Mouse (Mus musculus) limb, embryonic 13.5 days (tissue): ENCODE measurements around the gene Palm3. TPM values are rescaled to one million over a fixed set of nuclear protein-coding genes. Genes with fewer than 3 reads are reported as not detected.
A peak's percentile ranks its signal among the peaks of the same experiment; 100 is the strongest.

Source experiments
- ATAC-seq: fragments of 200-750 bp; cut with Nextera tagmentation; 2 replicates; pipeline ENCODE4 v1.8.0; 2017; ENCODE audit warnings: low read depth, moderate number of reproducible peaks, moderate TSS enrichment; ENCODE audit not compliant: low FRiP score
- H3K27ac ChIP-seq: fragments of 300-500 bp; sonication (generic); 2 replicates; pipeline ENCODE4 v1.5.1; 2015; ENCODE audit warnings: inconsistent platforms, mild to moderate bottlenecking, moderate library complexity
- H3K27me3 ChIP-seq: fragments of 300-500 bp; sonication (generic); 2 replicates; pipeline ENCODE4 v1.6.1; 2015; ENCODE audit warnings: mild to moderate bottlenecking, inconsistent platforms
- H3K36me3 ChIP-seq: fragments of 300-500 bp; sonication (generic); 2 replicates; pipeline ENCODE4 v1.6.1; 2015; ENCODE audit warnings: inconsistent platforms, mild to moderate bottlenecking, moderate library complexity
- H3K4me1 ChIP-seq: fragments of 300-500 bp; sonication (generic); 2 replicates; pipeline ENCODE4 v1.6.1; 2015; ENCODE audit warnings: inconsistent platforms
- H3K4me2 ChIP-seq: fragments of 300-500 bp; sonication (generic); replicated peaks from 2 replicates; pipeline ENCODE4 v1.6.1; 2015; ENCODE audit warnings: inconsistent platforms, mild to moderate bottlenecking, moderate library complexity
- H3K4me3 ChIP-seq: fragments of 300-500 bp; sonication (generic); 2 replicates; pipeline ENCODE4 v1.5.1; 2015; ENCODE audit warnings: moderate library complexity, mild to moderate bottlenecking, inconsistent platforms
- H3K9ac ChIP-seq: fragments of 300-500 bp; sonication (generic); 2 replicates; pipeline ENCODE4 v1.6.1; 2015; ENCODE audit warnings: mild to moderate bottlenecking, inconsistent platforms
- H3K9me3 ChIP-seq: fragments of 300-500 bp; sonication (generic); 2 replicates; pipeline ENCODE4 v1.6.1; 2016; ENCODE audit warnings: inconsistent platforms
- WGBS: fragments of 180-500 bp; shearing (Covaris S2); methylation state at CpG from one replicate; pipeline ENCODE4 v1.1.7; 2015; 5-methylcytosine and 5-hydroxymethylcytosine counted together
- microRNA counts: library from miRNA; unstranded; fragments of <30 nt; microRNA quantifications from one replicate; lab custom pipeline; 2016
- microRNA-seq: library from miRNA; unstranded; fragments of <30 nt; microRNA quantifications from one replicate; pipeline ENCODE4, GENCODE M21; 2016
- polyA plus RNA-seq: library from polyadenylated mRNA; unstranded; fragments of >200 nt; fragmentation: Nextera tagmentation; extraction: Ambion mirVana; gene quantifications from 2 replicates; pipeline ENCODE4 v1.2.1, GENCODE M21; 2015

Palm3 gene
- polyA plus RNA-seq, 1 experiment from 2014 or later = 6.6 TPM

GRCm38 (mm10) chr8:84070667-84071066 is 49.4 kb downstream of the Palm3 start:
- Histone ChIP-seq H3K9ac (no peak overlapping the region), H3K9me3 (no peaks in the 10 kb centered on the region), H3K36me3 (peaks cover 19% of the 10 kb centered on the region), H3K4me3 (no peak overlapping the region), H3K4me2 (no peak overlapping the region), H3K27me3 (no peaks in the 10 kb centered on the region), H3K27ac (no peak overlapping the region), H3K4me1 (peaks cover 42% of the 10 kb centered on the region)
- no peak for ATAC-seq
- WGBS = 89% methylated on average over 2 of the region's 2 CpGs

GRCm38 (mm10) chr8:84071921-84072320 is 50.6 kb downstream of the Palm3 start:
- no peak overlapping the region for H3K4me2 ChIP-seq
- H3K9ac ChIP-seq = 0 out of 2 replicates have a peak overlapping the region, but pooled peaks have one; percentile 8
- no peaks in the 10 kb centered on the region for H3K27me3 ChIP-seq
- no peak overlapping the region for H3K27ac ChIP-seq
- WGBS = 78% methylated on average over 3 of the region's 3 CpGs
- no peak overlapping the region for H3K4me3 ChIP-seq
- ATAC-seq = no peak
- H3K4me1 ChIP-seq = peaks cover 43% of the 10 kb centered on the region
- H3K9me3 ChIP-seq = no peaks in the 10 kb centered on the region
- peaks cover 29% of the 10 kb centered on the region for H3K36me3 ChIP-seq

GRCm38 (mm10) chr8:84072321-84072720 is 51.0 kb downstream of the Palm3 start:
- H3K9me3 ChIP-seq = no peaks in the 10 kb centered on the region
- peaks cover 33% of the 10 kb centered on the region for H3K36me3 ChIP-seq
- no peak for ATAC-seq
- H3K4me3 ChIP-seq = no peak overlapping the region
- H3K4me1 ChIP-seq = peaks cover 43% of the 10 kb centered on the region
- H3K9ac ChIP-seq = no peak overlapping the region
- WGBS = 90% methylated on average over 10 of the region's 10 CpGs
- H3K4me2 ChIP-seq = no peak overlapping the region
- H3K27ac ChIP-seq = no peak overlapping the region
- no peaks in the 10 kb centered on the region for H3K27me3 ChIP-seq

- no peak overlapping the region for H3K27ac ChIP-seq
- H3K4me3 ChIP-seq = no peak overlapping the region
- H3K4me2 ChIP-seq = no peak overlapping the region
- ATAC-seq = no peak
- H3K27me3 ChIP-seq = no peaks in the 10 kb centered on the region
- H3K9ac ChIP-seq = no peak overlapping the region
- peaks cover 32% of the 10 kb centered on the region for H3K4me1 ChIP-seq
- peaks cover 35% of the 10 kb centered on the region for H3K36me3 ChIP-seq
- WGBS = 66% methylated on average over 10 of the region's 10 CpGs
- H3K9me3 ChIP-seq = no peaks in the 10 kb centered on the region
Observed at GRCm38 (mm10) chr8:84073230-84073976, 52.1 kb downstream of the Palm3 start.

GRCm38 (mm10) chr8:84076412-84076811 is 55.1 kb downstream of the Palm3 start:
- ATAC-seq = no peak
- Histone ChIP-seq H3K27ac (no peak overlapping the region), H3K4me1 (peaks cover 14% of the 10 kb centered on the region; the same call in 1 of the 2 replicates), H3K36me3 (peaks cover 58% of the 10 kb centered on the region), H3K9ac (no peak overlapping the region), H3K9me3 (no peaks in the 10 kb centered on the region), H3K4me2 (no peak overlapping the region), H3K4me3 (no peak overlapping the region), H3K27me3 (no peaks in the 10 kb centered on the region)
- WGBS = 86% methylated on average over 1 of the region's 1 CpGs

GRCm38 (mm10) chr8:84076849-84077248 is 55.6 kb downstream of the Palm3 start:
- Histone ChIP-seq H3K9ac (no peak overlapping the region), H3K4me3 (no peak overlapping the region), H3K4me1 (peaks cover 10% of the 10 kb centered on the region; the same call in 1 of the 2 replicates), H3K9me3 (no peaks in the 10 kb centered on the region), H3K36me3 (peaks cover 61% of the 10 kb centered on the region), H3K27me3 (no peaks in the 10 kb centered on the region), H3K27ac (no peak overlapping the region), H3K4me2 (no peak overlapping the region)
- WGBS = 64% methylated on average over 3 of the region's 3 CpGs
- ATAC-seq = no peak

- WGBS = 79% methylated on average over 5 of the region's 5 CpGs
- H3K9me3 ChIP-seq = no peaks in the 10 kb centered on the region
- no peak overlapping the region for H3K9ac ChIP-seq
- peaks cover 11% of the 10 kb centered on the region; the same call in 1 of the 2 replicates for H3K4me1 ChIP-seq
- H3K27me3 ChIP-seq = no peaks in the 10 kb centered on the region
- no peak overlapping the region for H3K4me2 ChIP-seq
- ATAC-seq = no peak
- H3K27ac ChIP-seq = no peak overlapping the region
- H3K4me3 ChIP-seq = no peak overlapping the region
- H3K36me3 ChIP-seq = peaks cover 80% of the 10 kb centered on the region
Observed at GRCm38 (mm10) chr8:84079206-84079605, 57.9 kb downstream of the Palm3 start.

MicroRNA genes within 50 kb of the gene (microRNA counts, 519-probe panel; counts per million panel counts)
- not detected for microRNA mmu-miR-1199 (lab: Ali Mortazavi, UCI)

Small RNAs within 50 kb of the gene (microRNA-seq; reads per million reads assigned to microRNA genes)
- gene Mir1199 (not detected), gene Mir8111 (3.0 reads per million, percentile 12 among the genes with 10 or more reads in this experiment)

Other genes starting within 250 kb of the Palm3 start
- 28.1 and 29.3 TPM in 2 replicates for gene Adgrl1, start 121.4 kb upstream of the Palm3 start, polyA plus RNA-seq
- gene Gm10644, start 66.3 kb upstream of the Palm3 start, polyA plus RNA-seq = 0.40 and 0.43 TPM in 2 replicates
- 51.4 and 52.9 TPM in 2 replicates for gene Asf1b, start 66.0 kb upstream of the Palm3 start, polyA plus RNA-seq
- gene Prkaca, start 48.5 kb upstream of the Palm3 start, polyA plus RNA-seq = 169 and 174 TPM in 2 replicates
- 12.3 and 12.4 TPM in 2 replicates for gene Samd1, start 23.8 kb upstream of the Palm3 start, polyA plus RNA-seq
- gene 1700067K01Rik, start 20.0 kb upstream of the Palm3 start, polyA plus RNA-seq = 1.3 and 1.4 TPM in 2 replicates
- 0.22 and 0.31 TPM in 2 replicates for gene 2210011C24Rik, start 9.3 kb upstream of the Palm3 start, polyA plus RNA-seq
- 0.98 and 1.1 TPM in 2 replicates for gene Il27ra, start 21.1 kb downstream of the Palm3 start, polyA plus RNA-seq
- gene Rln3, start 23.5 kb downstream of the Palm3 start, polyA plus RNA-seq = not detected in 2 replicates
- 1.5 and 1.6 TPM in 2 replicates for gene Gm10643, start 43.7 kb downstream of the Palm3 start, polyA plus RNA-seq
- 9.5 and 10.1 TPM in 2 replicates for gene Rfx1, start 45.4 kb downstream of the Palm3 start, polyA plus RNA-seq
- 12.4 and 13.3 TPM in 2 replicates for gene Dcaf15, start 83.3 kb downstream of the Palm3 start, polyA plus RNA-seq
- 1.9 and 2.2 TPM in 2 replicates for gene Podnl1, start 104.5 kb downstream of the Palm3 start, polyA plus RNA-seq
- gene Cc2d1a, start 126.5 kb downstream of the Palm3 start, polyA plus RNA-seq = 27.6 and 29.3 TPM in 2 replicates
- gene 4930432K21Rik, start 126.6 kb downstream of the Palm3 start, polyA plus RNA-seq = 1.6 and 2.0 TPM in 2 replicates
- gene Nanos3, start 163.7 kb downstream of the Palm3 start, polyA plus RNA-seq = 5.7 TPM in 2 replicates
- gene Zswim4, start 215.6 kb downstream of the Palm3 start, polyA plus RNA-seq = 23.5 and 23.9 TPM in 2 replicates
- 325 and 338 TPM in 2 replicates for gene D8Ertd738e, start 228.2 kb downstream of the Palm3 start, polyA plus RNA-seq
- 70.9 and 73.9 TPM in 2 replicates for gene Mri1, start 235.9 kb downstream of the Palm3 start, polyA plus RNA-seq
- 18.0 and 21.0 TPM in 2 replicates for gene Ccdc130, start 248.9 kb downstream of the Palm3 start, polyA plus RNA-seq